In genomic region chr4:99273979-99274378, GRCm38 (mm10) we compare ENCODE assay signal across 16 mouse cellular contexts. TPM values are rescaled to one million over a fixed set of nuclear protein-coding genes. Genes with fewer than 3 reads are reported as not detected.
DNase-seq lines count a peak whose midpoint lies in the region; ATAC-seq and TF ChIP-seq lines count a peak whose summit lies in the region.
"Had no signal": no experiment of that assay in that cellular context is flagged by ENCODE, and none has a peak within 500 bp of the region (broad histone marks: within the 10 kb centered on the region; RNA-seq: fewer than 3 reads in every experiment).

No protein-coding gene starts in this region.

- no peaks in the 10 kb centered on the region for H3K9me3 ChIP-seq in neural tube, embryonic 11.5 days (ENCODE audit: control insufficient read depth, low read length)
- H3K9me3 ChIP-seq in forebrain, embryonic 15.5 days = no peaks in the 10 kb centered on the region
- no peaks in the 10 kb centered on the region for H3K9me3 ChIP-seq in hindbrain, postnatal 0 days (ENCODE audit: low read length)
- no peaks in the 10 kb centered on the region for H3K9me3 ChIP-seq in neural tube, embryonic 15.5 days (replicated peaks)
- H3K9me3 ChIP-seq: heart, embryonic 13.5 days; limb, embryonic 15.5 days had no signal

- no peak overlapping the region for H3K4me3 ChIP-seq in neural tube, embryonic 11.5 days (ENCODE audit: low read depth, low read length)
- H3K4me3 ChIP-seq in forebrain, embryonic 15.5 days = no peak overlapping the region
- H3K4me3 ChIP-seq in hindbrain, postnatal 0 days (ENCODE audit: low read length) = no peak overlapping the region
- H3K4me3 ChIP-seq in neural tube, embryonic 15.5 days (replicated peaks) = no peak overlapping the region
- H3K4me3 ChIP-seq: heart, embryonic 13.5 days; limb, embryonic 15.5 days had no signal

- 0 out of 2 replicates have a peak overlapping the region, but pooled peaks have one; percentile 44 for H3K27ac ChIP-seq in neural tube, embryonic 11.5 days (ENCODE audit: low read depth, low read length)
- peak overlapping the region; percentile 19; the same call in 1 of the 2 replicates for H3K27ac ChIP-seq in forebrain, embryonic 15.5 days (replicated peaks)
- no peak overlapping the region for H3K27ac ChIP-seq in hindbrain, postnatal 0 days
- H3K27ac ChIP-seq in neural tube, embryonic 15.5 days (replicated peaks) = 0 out of 2 replicates have a peak overlapping the region, but pooled peaks have one; percentile 13
- H3K27ac ChIP-seq: heart, embryonic 13.5 days; limb, embryonic 15.5 days had no signal

- 61% methylated on average over 7 of the region's 7 CpGs for WGBS in neural tube, embryonic 11.5 days
- 17% methylated on average over 7 of the region's 7 CpGs for WGBS in forebrain, embryonic 15.5 days
- 43% methylated on average over 7 of the region's 7 CpGs for WGBS in hindbrain, postnatal 0 days
- 27% methylated on average over 7 of the region's 7 CpGs for WGBS in neural tube, embryonic 15.5 days

- no peak overlapping the region for H3K9ac ChIP-seq in neural tube, embryonic 11.5 days (ENCODE audit: low read length)
- no peak overlapping the region for H3K9ac ChIP-seq in forebrain, embryonic 15.5 days (replicated peaks)
- no peak overlapping the region for H3K9ac ChIP-seq in hindbrain, postnatal 0 days (replicated peaks; ENCODE audit: low read length)
- H3K9ac ChIP-seq in neural tube, embryonic 15.5 days (replicated peaks) = no peak overlapping the region
- H3K9ac ChIP-seq: heart, embryonic 13.5 days; limb, embryonic 15.5 days; lung, embryonic 14.5 days had no signal

- no peak for TF ChIP-seq CTCF in hindbrain, postnatal 0 days (IDR thresholded peaks at IDR 0.05; ENCODE audit: low read depth)

- no peaks in the 10 kb centered on the region for H3K36me3 ChIP-seq in neural tube, embryonic 11.5 days (ENCODE audit: control insufficient read depth, insufficient read depth, low read length)
- no peaks in the 10 kb centered on the region for H3K36me3 ChIP-seq in forebrain, embryonic 15.5 days
- H3K36me3 ChIP-seq in hindbrain, postnatal 0 days (ENCODE audit: insufficient read depth, low read length) = no peaks in the 10 kb centered on the region
- no peaks in the 10 kb centered on the region for H3K36me3 ChIP-seq in neural tube, embryonic 15.5 days
- H3K36me3 ChIP-seq: limb, embryonic 15.5 days had no signal

- DNase-seq in neural tube, embryonic 11.5 days (ENCODE audit: low spot score) = no peak
- no peak for DNase-seq in neural tube, embryonic 10.5 days (ENCODE audit: extremely low spot score, low spot score)
- no peak for DNase-seq in hindbrain, postnatal 0 days (ENCODE audit: low spot score)
- DNase-seq in urinary bladder, adult 18-20 months (ENCODE audit: low spot score in 2 of 2) = no peak
- no peak for DNase-seq in c-Kit-positive CD71-positive TER-119-positive erythroid progenitor cells, embryonic 14.5 days (ENCODE audit: low spot score)
- no peak for DNase-seq in gastrocnemius, postnatal 25 days
- DNase-seq: cerebellum, adult 2 months; gastrocnemius, postnatal 14 days; kidney, adult 9 months; lung, embryonic 14.5 days; right cerebral cortex, postnatal 14 days had no signal

- 0 out of 2 replicates have a peak, but pooled peaks cover 7% of the 10 kb centered on the region for H3K4me1 ChIP-seq in neural tube, embryonic 11.5 days (ENCODE audit: control insufficient read depth, insufficient read depth, low read length)
- peaks cover 22% of the 10 kb centered on the region for H3K4me1 ChIP-seq in forebrain, embryonic 15.5 days
- H3K4me1 ChIP-seq in hindbrain, postnatal 0 days (ENCODE audit: insufficient read depth, low read length) = no peaks in the 10 kb centered on the region
- peaks cover 13% of the 10 kb centered on the region for H3K4me1 ChIP-seq in neural tube, embryonic 15.5 days
- H3K4me1 ChIP-seq: limb, embryonic 15.5 days had no signal

- peak; percentile 68; the same call in 1 of the 2 replicates for ATAC-seq in neural tube, embryonic 11.5 days (ENCODE audit: insufficient read depth, low FRiP score, low TSS enrichment)
- ATAC-seq in forebrain, embryonic 15.5 days (replicated peaks) = peak; percentile 83
- ATAC-seq in hindbrain, postnatal 0 days = peak; percentile 62; the same call in 1 of the 2 replicates
- no peak; the same call in 1 of the 2 replicates for ATAC-seq in neural tube, embryonic 15.5 days (ENCODE audit: low FRiP score)
- ATAC-seq: activated CD4-positive, CD25-positive, alpha-beta regulatory T cell, adult 4 months had no signal

- no peak overlapping the region for H3K4me2 ChIP-seq in neural tube, embryonic 11.5 days (ENCODE audit: low read depth)
- H3K4me2 ChIP-seq in forebrain, embryonic 15.5 days (replicated peaks) = 0 out of 2 replicates have a peak overlapping the region, but pooled peaks have one; percentile 5
- H3K4me2 ChIP-seq in hindbrain, postnatal 0 days (ENCODE audit: low read depth, low read length) = no peak overlapping the region
- no peak overlapping the region for H3K4me2 ChIP-seq in neural tube, embryonic 15.5 days
- H3K4me2 ChIP-seq: heart, embryonic 13.5 days; limb, embryonic 15.5 days; lung, embryonic 14.5 days had no signal

- H3K27me3 ChIP-seq in neural tube, embryonic 11.5 days (ENCODE audit: control insufficient read depth, insufficient read depth, low read length) = no peaks in the 10 kb centered on the region
- H3K27me3 ChIP-seq in forebrain, embryonic 15.5 days = no peaks in the 10 kb centered on the region
- no peaks in the 10 kb centered on the region for H3K27me3 ChIP-seq in hindbrain, postnatal 0 days (ENCODE audit: insufficient read depth, low read length)
- H3K27me3 ChIP-seq in neural tube, embryonic 15.5 days (replicated peaks) = 0 out of 2 replicates have a peak, but pooled peaks cover 2% of the 10 kb centered on the region
- H3K27me3 ChIP-seq: heart, embryonic 13.5 days; limb, embryonic 15.5 days had no signal

RNA-seq across cellular contexts. Expression of gene Gm12689, which starts 21.7 kb away (rescaled TPM):
- polyA plus RNA-seq in neural tube, embryonic 11.5 days (2014; fragmentation: Nextera tagmentation; extraction: Ambion mirVana) = 0.47 TPM in 1 of 2 replicates, not detected in the other
- 0.33 and 0.36 TPM in 2 replicates for polyA plus RNA-seq in forebrain, embryonic 15.5 days (2015; fragmentation: Nextera tagmentation; extraction: Ambion mirVana)
- total RNA-seq in hindbrain, postnatal 0 days (2014; rRNA removed) = 0.21 TPM in 1 of 2 replicates, not detected in the other
- 0.21 TPM in 1 of 2 replicates, not detected in the other for polyA plus RNA-seq in hindbrain, postnatal 0 days (2015; fragmentation: Nextera tagmentation; extraction: Ambion mirVana)
- polyA plus RNA-seq in neural tube, embryonic 15.5 days (2015; fragmentation: Nextera tagmentation; extraction: Ambion mirVana) = 0.18 and 0.33 TPM in 2 replicates
- total RNA-seq in gastrocnemius, postnatal 25 days (2021) = under 1 TPM in 1 of 2 experiments, not detected in 1; 0.26 TPM
- total RNA-seq: gastrocnemius, postnatal 14 days had no signal
- polyA plus RNA-seq: activated CD4-positive, CD25-positive, alpha-beta regulatory T cell, adult 4 months had no signal
